12 mouse cellular contexts compared by ENCODE assay signal in genomic region chr13:41335767-41336166, GRCm38 (mm10).
A peak's percentile ranks its signal among the peaks of the same experiment; 100 is the strongest.
DNase-seq lines count a peak whose midpoint lies in the region; ATAC-seq and TF ChIP-seq lines count a peak whose summit lies in the region.
"Had no signal": no experiment of that assay in that cellular context is flagged by ENCODE, and none has a peak within 500 bp of the region (broad histone marks: within the 10 kb centered on the region; RNA-seq: fewer than 3 reads in every experiment).

No protein-coding gene starts in this region.

- no peak for TF ChIP-seq CTCF in lung, embryonic 14.5 days (IDR thresholded peaks at IDR 0.05; ENCODE audit: low read depth)

- no peak overlapping the region for H3K4me2 ChIP-seq in lung, embryonic 14.5 days
- no peak overlapping the region for H3K4me2 ChIP-seq in stomach, embryonic 15.5 days
- H3K4me2 ChIP-seq: embryonic facial prominence, embryonic 13.5 days; midbrain, embryonic 12.5 days; neural tube, embryonic 13.5 days had no signal

- H3K9me3 ChIP-seq in heart, embryonic 10.5 days: no peaks in the 10 kb centered on the region
- no peaks in the 10 kb centered on the region for H3K9me3 ChIP-seq in lung, embryonic 14.5 days (ENCODE audit: low read depth, low read length)
- H3K9me3 ChIP-seq in stomach, embryonic 15.5 days: no peaks in the 10 kb centered on the region
- H3K9me3 ChIP-seq: embryonic facial prominence, embryonic 13.5 days; hindbrain, embryonic 10.5 days; midbrain, embryonic 12.5 days; neural tube, embryonic 13.5 days had no signal

- ATAC-seq in lung, embryonic 14.5 days (ENCODE audit: insufficient read depth): no peak
- ATAC-seq in stomach, embryonic 15.5 days (ENCODE audit: insufficient read depth, low FRiP score, low read depth): peak; percentile 38

- 79% methylated on average over 5 of the region's 5 CpGs for WGBS in heart, embryonic 10.5 days
- WGBS in lung, embryonic 14.5 days: 75% methylated on average over 5 of the region's 5 CpGs
- 73% methylated on average over 5 of the region's 5 CpGs for WGBS in stomach, embryonic 15.5 days

- H3K4me1 ChIP-seq in heart, embryonic 10.5 days: peaks cover 61% of the 10 kb centered on the region
- peaks cover 30% of the 10 kb centered on the region for H3K4me1 ChIP-seq in lung, embryonic 14.5 days (ENCODE audit: insufficient read depth)
- H3K4me1 ChIP-seq in stomach, embryonic 15.5 days: peaks cover 19% of the 10 kb centered on the region

- no peak for DNase-seq in heart, embryonic 10.5 days (ENCODE audit: low spot score)
- DNase-seq in heart, postnatal 36 days: no peak
- DNase-seq in lung, embryonic 14.5 days: no peak
- no peak for DNase-seq in lung, postnatal 10 days
- peak; percentile 73 for DNase-seq in kidney, adult 9 months
- no peak for DNase-seq in cerebellum, postnatal 10 days
- DNase-seq in layer of hippocampus, adult 9-10 months (ENCODE audit: low spot score): no peak

- no peaks in the 10 kb centered on the region for H3K27me3 ChIP-seq in heart, embryonic 10.5 days (ENCODE audit: insufficient read depth, poor library complexity, severe bottlenecking)
- no peaks in the 10 kb centered on the region for H3K27me3 ChIP-seq in lung, embryonic 14.5 days (ENCODE audit: insufficient read depth, low read length)
- no peaks in the 10 kb centered on the region for H3K27me3 ChIP-seq in stomach, embryonic 15.5 days (replicated peaks)
- H3K27me3 ChIP-seq: embryonic facial prominence, embryonic 13.5 days; midbrain, embryonic 12.5 days; neural tube, embryonic 13.5 days had no signal

- H3K9ac ChIP-seq in lung, embryonic 14.5 days: no peak overlapping the region
- H3K9ac ChIP-seq in stomach, embryonic 15.5 days: no peak overlapping the region
- H3K9ac ChIP-seq: embryonic facial prominence, embryonic 13.5 days; midbrain, embryonic 12.5 days; neural tube, embryonic 13.5 days had no signal

- peaks cover 14% of the 10 kb centered on the region for H3K36me3 ChIP-seq in heart, embryonic 10.5 days
- peaks cover 59% of the 10 kb centered on the region for H3K36me3 ChIP-seq in lung, embryonic 14.5 days (ENCODE audit: insufficient read depth)
- peaks cover 3% of the 10 kb centered on the region; the same call in 1 of the 2 replicates for H3K36me3 ChIP-seq in stomach, embryonic 15.5 days

- peak overlapping the region; percentile 87 for H3K27ac ChIP-seq in heart, embryonic 10.5 days
- H3K27ac ChIP-seq in lung, embryonic 14.5 days (ENCODE audit: low read depth): peak overlapping the region; percentile 64
- H3K27ac ChIP-seq in stomach, embryonic 15.5 days: peak overlapping the region; percentile 74
- H3K27ac ChIP-seq: embryonic facial prominence, embryonic 13.5 days; hindbrain, embryonic 10.5 days; midbrain, embryonic 12.5 days; neural tube, embryonic 13.5 days had no signal

- no peak overlapping the region; the same call in 1 of the 2 replicates for H3K4me3 ChIP-seq in heart, embryonic 10.5 days
- no peak overlapping the region for H3K4me3 ChIP-seq in lung, embryonic 14.5 days (ENCODE audit: low read depth, low read length)
- no peak overlapping the region for H3K4me3 ChIP-seq in stomach, embryonic 15.5 days (replicated peaks)
- H3K4me3 ChIP-seq: embryonic facial prominence, embryonic 13.5 days; hindbrain, embryonic 10.5 days; midbrain, embryonic 12.5 days; neural tube, embryonic 13.5 days had no signal

- intact Hi-C loops in heart, postnatal 36 days (cut with DNase I): no loop called here
